Mouse (Mus musculus) C2C12 (cell line): ENCODE data around the gene Mapk13.

Experiments
- CEBPB ChIP-seq: IDR thresholded peaks from one replicate; pipeline ENCODE4 v1.6.1; 2011; ENCODE audit warnings: low read depth, mild to moderate bottlenecking, control low read depth, moderate library complexity
- CTCF ChIP-seq: IDR thresholded peaks from one replicate; pipeline ENCODE4 v1.5.1; 2011; ENCODE audit not compliant: control insufficient read depth, insufficient read depth, insufficient read length
- FOSL1 ChIP-seq: IDR thresholded peaks from one replicate; pipeline ENCODE4 v1.8.0; 2011; ENCODE audit warnings: mild to moderate bottlenecking, low read length; ENCODE audit not compliant: poor library complexity, insufficient read depth, severe bottlenecking
- MAX ChIP-seq: IDR thresholded peaks from one replicate; pipeline ENCODE4 v1.6.1; 2011; ENCODE audit warnings: mild to moderate bottlenecking, control low read depth
- MYOD1 ChIP-seq: IDR thresholded peaks from one replicate; pipeline ENCODE4 v1.6.1; 2011; ENCODE audit warnings: low read depth; ENCODE audit not compliant: control insufficient read depth, insufficient read length
- MYOG ChIP-seq: IDR thresholded peaks from one replicate; pipeline ENCODE4 v1.6.1; 2011; ENCODE audit not compliant: control insufficient read depth, insufficient read length; ENCODE audit errors: extremely low read depth
- USF1 ChIP-seq: IDR thresholded peaks from one replicate; pipeline ENCODE4 v1.6.1; 2011; ENCODE audit warnings: low read depth, mild to moderate bottlenecking, control low read depth, moderate library complexity

- no peak for TF ChIP-seq MAX
- peak; percentile 94 for TF ChIP-seq CTCF
- no peak for TF ChIP-seq USF1
- TF ChIP-seq MYOG, result no peak
- no peak for TF ChIP-seq FOSL1
- TF ChIP-seq MYOD1, result no peak
- TF ChIP-seq CEBPB, result no peak
These were observed 31.7 kb downstream of the Mapk13 start, which contains the start of gene Brpf3 for GRCm38 (mm10) chr17:28800671-28801412.
